Mouse (Mus musculus) lung, adult 2 months (tissue): ENCODE measurements at regions not wholly inside any gene's neighbourhood (a gene's known extent, or its start where the extent isn't known, plus 50 kb on each side); places are given as distances from the start of the nearest gene placed in this dataset.

Source experiments
- DNase-seq: peaks from one replicate; pipeline ENCODE4 v3.0.0; 2022
- H3K4me1 ChIP-seq: fragments of 200-500 bp; 2 replicates; pipeline ENCODE4 v1.6.1; 2011; ENCODE audit warnings: low read length; ENCODE audit not compliant: control insufficient read depth, insufficient read depth
- H3K4me3 ChIP-seq: fragments of 200-500 bp; replicated peaks from 2 replicates; pipeline ENCODE3; 2011; ENCODE audit warnings: low read depth, mild to moderate bottlenecking, control low read depth, low read length; ENCODE audit errors: extremely low read depth
- CTCF ChIP-seq: fragments of 200-500 bp; IDR thresholded peaks from 2 replicates; pipeline ENCODE4 v1.5.1; 2011; ENCODE audit warnings: mild to moderate bottlenecking, low read length, control low read depth; ENCODE audit not compliant: insufficient read depth
- POLR2A ChIP-seq: fragments of 200-500 bp; IDR thresholded peaks from 2 replicates; pipeline ENCODE4 v1.6.1; 2011; ENCODE audit warnings: low read depth, mild to moderate bottlenecking, control low read depth, low read length, borderline replicate concordance; ENCODE audit errors: extremely low read depth
- WGBS: fragments of 180-500 bp; shearing (Covaris S2); methylation state at CpG from one replicate; pipeline ENCODE4 v1.1.7; 2018; 5-methylcytosine and 5-hydroxymethylcytosine counted together

DNA sequence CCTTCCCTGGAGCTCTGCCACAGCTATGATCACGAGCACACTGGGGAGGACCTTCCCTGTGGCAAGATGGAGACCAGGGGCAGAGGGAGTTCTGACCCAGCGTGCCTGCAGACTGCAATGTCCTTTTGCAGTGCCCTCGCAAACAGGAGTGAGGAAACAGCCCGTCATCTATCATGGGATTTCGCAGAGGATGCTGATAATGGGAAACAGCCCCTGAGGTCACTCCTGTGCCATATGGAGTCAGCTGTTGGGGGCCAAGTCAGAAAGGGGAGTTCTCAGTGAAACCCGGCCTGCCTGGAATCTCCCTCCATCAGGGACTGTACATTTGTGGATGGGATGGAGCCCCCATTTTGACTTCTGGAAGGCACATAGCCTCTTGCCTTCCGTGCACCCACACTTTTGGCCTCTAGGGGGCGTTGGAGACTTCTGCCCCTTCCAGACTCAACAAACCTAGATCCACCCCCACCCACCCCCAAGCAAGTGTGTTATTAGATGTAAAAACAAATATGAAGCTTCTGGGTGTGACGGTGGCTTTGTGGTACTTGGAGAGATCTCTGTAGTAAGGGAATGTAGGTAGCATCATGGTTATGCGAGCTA lies 98.1 kb downstream of the Kdr start:
- no peak for TF ChIP-seq POLR2A
- TF ChIP-seq CTCF: peak; percentile 34; the same call in 1 of the 2 replicates
- Histone ChIP-seq H3K4me1 (peaks cover 5% of the 10 kb centered on the region; the same call in 1 of the 2 replicates), H3K4me3 (no peak overlapping the region)
- WGBS: 61% methylated on average over 10 of the region's 10 CpGs
- DNase-seq: no peak

- Histone ChIP-seq H3K4me1 (peaks cover 8% of the 10 kb centered on the region; the same call in 1 of the 2 replicates), H3K4me3 (no peak overlapping the region)
- DNase-seq: no peak
- WGBS: 54% methylated on average over 8 of the region's 8 CpGs
- TF ChIP-seq CTCF: no peak
- no peak for TF ChIP-seq POLR2A
These were observed 99.9 kb downstream of the Kdr start for GRCm38 (mm10) chr5:75878361-75878760.

DNA sequence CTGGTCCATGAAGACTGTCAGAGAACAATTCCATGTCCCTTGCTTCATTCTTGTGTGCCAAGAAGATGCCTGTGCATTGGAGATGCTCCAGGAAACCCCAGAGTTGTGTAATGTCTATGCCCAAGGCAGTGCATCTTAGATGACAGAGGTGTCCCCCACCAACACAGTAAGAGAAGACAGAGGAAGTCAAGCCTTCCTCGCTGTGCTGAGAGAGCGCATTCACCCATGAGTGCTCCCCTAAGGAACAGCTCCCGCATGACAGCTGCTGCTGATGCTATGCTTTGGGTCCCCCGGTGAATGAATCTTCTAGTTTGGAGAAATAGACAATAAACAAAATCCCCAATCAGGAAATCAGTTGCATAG lies 100.7 kb downstream of the Kdr start:
- WGBS: 46% methylated on average over 4 of the region's 4 CpGs
- TF ChIP-seq CTCF: no peak
- no peak for TF ChIP-seq POLR2A
- DNase-seq: no peak
- H3K4me3 ChIP-seq: no peak overlapping the region
- peaks cover 8% of the 10 kb centered on the region; the same call in 1 of the 2 replicates for H3K4me1 ChIP-seq

DNA sequence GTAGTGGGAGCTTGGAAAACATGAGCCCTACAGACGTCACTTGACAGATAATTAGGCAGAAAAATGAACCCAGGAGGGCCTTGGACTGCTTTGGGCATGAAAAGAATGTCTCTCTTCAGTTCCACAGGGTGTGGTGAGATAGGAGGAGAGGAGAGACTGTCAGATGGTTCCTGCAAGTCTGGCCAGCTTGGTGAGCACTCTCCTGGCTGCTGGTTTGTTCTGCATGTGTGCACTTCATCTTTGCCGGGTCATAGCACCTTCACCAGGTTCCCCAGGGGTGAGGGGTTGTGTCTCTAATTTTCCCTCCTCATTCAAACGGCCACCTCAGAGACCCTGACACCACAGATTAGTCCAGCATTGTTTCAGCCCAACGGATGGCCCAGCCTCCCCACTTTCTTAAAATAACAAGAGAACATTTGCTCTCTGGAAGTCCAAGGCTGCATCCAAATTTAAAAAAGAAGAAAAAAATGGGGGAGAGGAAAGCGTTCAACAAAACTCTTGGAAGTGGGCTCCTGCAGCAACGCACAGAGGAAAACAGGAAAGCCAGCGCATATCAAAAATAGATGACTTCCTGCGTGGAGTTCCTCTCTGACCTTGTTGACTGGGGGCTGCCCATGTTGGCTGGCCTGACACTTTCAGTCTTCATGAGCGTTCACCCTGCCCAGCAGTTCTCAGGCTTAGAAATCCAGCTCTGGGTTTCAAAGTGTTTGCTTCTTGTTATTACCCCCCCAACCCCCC lies 101.2 kb downstream of the Kdr start:
- 19% methylated on average over 9 of the region's 9 CpGs for WGBS

DNA sequence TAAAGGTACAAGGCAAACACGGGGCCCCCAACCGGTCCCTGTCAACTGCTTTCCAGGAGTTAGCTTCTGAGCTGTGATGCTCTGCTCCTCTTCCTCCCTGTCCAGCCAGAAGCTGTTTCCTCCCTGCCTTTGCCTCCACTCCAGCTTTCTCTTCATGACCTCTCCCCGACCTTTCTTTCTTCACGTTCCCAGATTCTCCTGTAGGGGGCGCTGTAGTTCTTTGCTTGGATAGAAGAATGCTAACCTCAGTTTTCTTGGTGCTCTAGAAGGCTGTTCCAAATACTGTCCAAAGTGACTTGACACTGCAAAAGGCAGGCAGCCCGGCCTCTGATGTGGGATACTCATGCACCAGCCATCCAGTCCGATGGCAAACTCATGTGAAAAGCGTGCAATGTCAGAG lies 107.1 kb downstream of the Kdr start:
- 15% methylated on average over 8 of the region's 8 CpGs for WGBS
- Histone ChIP-seq H3K4me3 (no peak overlapping the region), H3K4me1 (0 out of 2 replicates have a peak, but pooled peaks cover 4% of the 10 kb centered on the region)
- TF ChIP-seq CTCF: peak; percentile 50
- TF ChIP-seq POLR2A: no peak
- peak; percentile 54 for DNase-seq

More for the DNA sequence above, 101.2 kb downstream of the Kdr start:
- peaks cover 8% of the 10 kb centered on the region; the same call in 1 of the 2 replicates for H3K4me1 ChIP-seq
- no peak overlapping the region for H3K4me3 ChIP-seq
- no peak for DNase-seq
- TF ChIP-seq CTCF: no peak
- no peak for TF ChIP-seq POLR2A

DNA sequence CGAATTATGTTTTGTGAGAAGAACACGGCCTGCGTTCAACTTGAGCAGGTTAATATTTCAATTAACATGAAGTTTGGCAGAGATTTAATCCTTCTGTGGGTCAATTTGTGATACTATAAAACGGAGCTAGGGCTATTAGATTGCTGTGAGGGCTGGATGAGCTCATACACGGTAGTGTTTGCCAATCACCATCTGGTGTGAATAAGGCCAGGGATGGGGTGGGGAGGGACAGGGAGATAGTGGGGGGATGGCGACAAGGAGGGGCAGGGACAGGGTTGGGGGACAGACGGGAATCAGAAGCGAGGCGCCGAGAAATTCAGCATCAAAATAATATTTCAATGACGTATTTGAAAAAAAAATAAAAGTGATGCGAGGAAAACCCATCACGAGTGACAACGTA lies 107.6 kb downstream of the Kdr start:
- TF ChIP-seq POLR2A (no peak), CTCF (no peak)
- no peak overlapping the region for H3K4me3 ChIP-seq
- DNase-seq: no peak
- H3K4me1 ChIP-seq: 0 out of 2 replicates have a peak, but pooled peaks cover 4% of the 10 kb centered on the region
- WGBS: 73% methylated on average over 14 of the region's 14 CpGs

DNA sequence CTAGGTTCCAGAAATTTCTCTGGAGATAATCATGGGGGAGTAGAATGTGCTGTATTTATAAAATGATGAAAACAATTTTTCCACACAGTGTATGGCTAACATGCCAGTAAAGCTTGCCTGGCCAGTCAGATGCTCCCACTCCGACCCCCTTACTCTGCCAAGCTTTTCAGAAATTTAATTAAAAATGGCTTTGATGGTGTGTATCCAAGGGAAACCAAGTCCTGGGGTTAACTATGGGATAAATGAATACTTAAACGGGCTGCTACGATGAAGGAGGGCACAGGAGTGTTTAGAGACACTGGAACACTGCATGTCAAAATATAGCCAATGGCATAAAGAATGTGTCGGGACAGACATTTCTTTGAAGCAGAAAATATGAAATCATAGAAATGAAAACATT lies 108.7 kb downstream of the Kdr start:
- 83% methylated on average over 4 of the region's 4 CpGs for WGBS
- no peak for DNase-seq
- TF ChIP-seq POLR2A (no peak), CTCF (no peak)

GRCm38 (mm10) chr5:75865096-75865495 lies 113.2 kb downstream of the Kdr start:
- TF ChIP-seq POLR2A: no peak
- TF ChIP-seq CTCF: no peak
- 86% methylated on average over 6 of the region's 6 CpGs for WGBS

More for the DNA sequence above, 108.7 kb downstream of the Kdr start:
- Histone ChIP-seq H3K4me3 (no peak overlapping the region), H3K4me1 (0 out of 2 replicates have a peak, but pooled peaks cover under 1% of the 10 kb centered on the region)

DNA sequence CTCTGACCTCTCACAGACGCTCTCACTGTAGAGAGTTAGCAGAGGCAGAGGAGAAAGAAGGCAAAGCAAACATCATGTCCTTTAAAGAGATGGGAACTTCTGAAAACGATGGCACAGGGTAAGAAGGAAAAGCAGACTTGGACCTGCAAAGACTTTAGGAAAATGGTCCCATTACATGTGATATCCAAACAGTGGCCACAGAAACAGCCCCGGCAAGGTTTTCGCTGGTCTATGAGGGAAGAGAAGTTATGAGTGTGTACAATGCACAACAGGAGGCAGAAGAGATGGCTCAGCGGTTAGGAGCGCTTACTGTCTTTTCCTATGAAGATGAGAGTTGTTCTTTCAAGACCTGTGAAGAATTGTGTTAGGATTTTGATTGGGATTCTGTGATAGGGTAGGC lies 114.9 kb downstream of the Kdr start:
- no peaks in the 10 kb centered on the region for H3K4me1 ChIP-seq
- DNase-seq: no peak
- 63% methylated on average over 6 of the region's 6 CpGs for WGBS
- TF ChIP-seq CTCF (no peak), POLR2A (no peak)
- no peak overlapping the region for H3K4me3 ChIP-seq

More at GRCm38 (mm10) chr5:75865096-75865495, 113.2 kb downstream of the Kdr start:
- DNase-seq: no peak
- Histone ChIP-seq H3K4me3 (no peak overlapping the region), H3K4me1 (no peaks in the 10 kb centered on the region)

GRCm38 (mm10) chr5:75862630-75862991 lies 115.6 kb downstream of the Kdr start:
- no peaks in the 10 kb centered on the region for H3K4me1 ChIP-seq
- no peak overlapping the region for H3K4me3 ChIP-seq
- peak; percentile 37 for DNase-seq
- TF ChIP-seq CTCF: peak; percentile 74
- TF ChIP-seq POLR2A: no peak
- WGBS: 13% methylated on average over 8 of the region's 8 CpGs
